Mouse (Mus musculus): Measurements from ENCODE around the gene Mymk. TPM values are rescaled to one million over a fixed set of nuclear protein-coding genes. Genes with fewer than 3 reads are reported as not detected.

Gene Mymk
- polyA plus RNA-seq, 1 experiment from 2014 or later, result 11.5 TPM

GRCm38 (mm10) chr2:27058751-27059150 is 13.2 kb downstream of the Mymk start:
- Histone ChIP-seq H3K9ac (ENCODE audit: low read length) (no peak overlapping the region; the same call in 1 of the 2 replicates), H3K9me3 (ENCODE audit: control insufficient read depth, low read length) (no peaks in the 10 kb centered on the region), H3K4me2 (ENCODE audit: low read depth) (no peak overlapping the region), H3K4me3 (ENCODE audit: low read depth, low read length) (no peak overlapping the region), H3K27ac (ENCODE audit: low read depth, low read length) (no peak overlapping the region), H3K4me1 (ENCODE audit: control insufficient read depth, insufficient read depth, low read length) (no peaks in the 10 kb centered on the region), H3K36me3 (ENCODE audit: control insufficient read depth, insufficient read depth, low read length) (no peaks in the 10 kb centered on the region), H3K27me3 (ENCODE audit: control insufficient read depth, insufficient read depth, low read length) (no peaks in the 10 kb centered on the region)
- ATAC-seq (ENCODE audit: insufficient read depth, low FRiP score, low TSS enrichment) (no peak), DNase-seq (ENCODE audit: low spot score) (no peak)
- WGBS, result 16% methylated on average over 12 of the region's 12 CpGs

GRCm38 (mm10) chr2:27058251-27058650 is 13.7 kb downstream of the Mymk start:
- no peaks in the 10 kb centered on the region for H3K9me3 ChIP-seq (ENCODE audit: control insufficient read depth, low read length)
- ATAC-seq (ENCODE audit: insufficient read depth, low FRiP score, low TSS enrichment), result no peak
- H3K9ac ChIP-seq (ENCODE audit: low read length), result no peak overlapping the region; the same call in 1 of the 2 replicates
- no peaks in the 10 kb centered on the region for H3K4me1 ChIP-seq (ENCODE audit: control insufficient read depth, insufficient read depth, low read length)
- DNase-seq (ENCODE audit: low spot score), result no peak
- H3K4me3 ChIP-seq (ENCODE audit: low read depth, low read length), result no peak overlapping the region
- 22% methylated on average over 4 of the region's 4 CpGs for WGBS
- H3K4me2 ChIP-seq (ENCODE audit: low read depth), result no peak overlapping the region
- H3K36me3 ChIP-seq (ENCODE audit: control insufficient read depth, insufficient read depth, low read length), result no peaks in the 10 kb centered on the region
- H3K27me3 ChIP-seq (ENCODE audit: control insufficient read depth, insufficient read depth, low read length), result no peaks in the 10 kb centered on the region
- no peak overlapping the region for H3K27ac ChIP-seq (ENCODE audit: low read depth, low read length)

GRCm38 (mm10) chr2:27049408-27049807 is 22.6 kb downstream of the Mymk start:
- no peaks in the 10 kb centered on the region for H3K4me1 ChIP-seq (ENCODE audit: control insufficient read depth, insufficient read depth, low read length)
- no peak overlapping the region for H3K9ac ChIP-seq (ENCODE audit: low read length)
- H3K4me3 ChIP-seq (ENCODE audit: low read depth, low read length), result no peak overlapping the region
- H3K9me3 ChIP-seq (ENCODE audit: control insufficient read depth, low read length), result no peaks in the 10 kb centered on the region
- no peaks in the 10 kb centered on the region for H3K27me3 ChIP-seq (ENCODE audit: control insufficient read depth, insufficient read depth, low read length)
- ATAC-seq (ENCODE audit: insufficient read depth, low FRiP score, low TSS enrichment) (no peak), DNase-seq (ENCODE audit: low spot score) (no peak)
- no peak overlapping the region for H3K4me2 ChIP-seq (ENCODE audit: low read depth)
- no peak overlapping the region for H3K27ac ChIP-seq (ENCODE audit: low read depth, low read length)
- 62% methylated on average over 6 of the region's 6 CpGs for WGBS
- no peaks in the 10 kb centered on the region for H3K36me3 ChIP-seq (ENCODE audit: control insufficient read depth, insufficient read depth, low read length)

GRCm38 (mm10) chr2:27045979-27046770 is 25.8 kb downstream of the Mymk start:
- DNase-seq (ENCODE audit: low spot score) (no peak), ATAC-seq (ENCODE audit: insufficient read depth, low FRiP score, low TSS enrichment) (no peak)
- Histone ChIP-seq H3K4me1 (ENCODE audit: control insufficient read depth, insufficient read depth, low read length) (no peaks in the 10 kb centered on the region), H3K4me3 (ENCODE audit: low read depth, low read length) (no peak overlapping the region), H3K9me3 (ENCODE audit: control insufficient read depth, low read length) (no peaks in the 10 kb centered on the region), H3K4me2 (ENCODE audit: low read depth) (no peak overlapping the region), H3K27ac (ENCODE audit: low read depth, low read length) (no peak overlapping the region), H3K27me3 (ENCODE audit: control insufficient read depth, insufficient read depth, low read length) (no peaks in the 10 kb centered on the region), H3K36me3 (ENCODE audit: control insufficient read depth, insufficient read depth, low read length) (no peaks in the 10 kb centered on the region), H3K9ac (ENCODE audit: low read length) (no peak overlapping the region)
- WGBS, result 70% methylated on average over 8 of the region's 8 CpGs

GRCm38 (mm10) chr2:27044641-27045040 is 27.3 kb downstream of the Mymk start:
- Histone ChIP-seq H3K9me3 (ENCODE audit: control insufficient read depth, low read length) (no peaks in the 10 kb centered on the region), H3K4me1 (ENCODE audit: control insufficient read depth, insufficient read depth, low read length) (no peaks in the 10 kb centered on the region), H3K36me3 (ENCODE audit: control insufficient read depth, insufficient read depth, low read length) (no peaks in the 10 kb centered on the region), H3K4me2 (ENCODE audit: low read depth) (no peak overlapping the region), H3K9ac (ENCODE audit: low read length) (no peak overlapping the region), H3K27me3 (ENCODE audit: control insufficient read depth, insufficient read depth, low read length) (no peaks in the 10 kb centered on the region), H3K27ac (ENCODE audit: low read depth, low read length) (no peak overlapping the region), H3K4me3 (ENCODE audit: low read depth, low read length) (no peak overlapping the region)
- ATAC-seq (ENCODE audit: insufficient read depth, low FRiP score, low TSS enrichment), result no peak
- WGBS, result 72% methylated on average over 3 of the region's 3 CpGs
- DNase-seq (ENCODE audit: low spot score), result no peak

- Histone ChIP-seq H3K27ac (ENCODE audit: low read depth, low read length) (no peak overlapping the region), H3K9me3 (ENCODE audit: control insufficient read depth, low read length) (no peaks in the 10 kb centered on the region)
- WGBS, result 72% methylated on average over 4 of the region's 4 CpGs
These were observed 27.8 kb downstream of the Mymk start for GRCm38 (mm10) chr2:27044166-27044565.

GRCm38 (mm10) chr2:27043461-27043860 is 28.5 kb downstream of the Mymk start:
- WGBS, result 35% methylated on average over 3 of the region's 3 CpGs
- DNase-seq (ENCODE audit: low spot score), result peak; percentile 85

More at GRCm38 (mm10) chr2:27044166-27044565, 27.8 kb downstream of the Mymk start:
- Histone ChIP-seq H3K27me3 (ENCODE audit: control insufficient read depth, insufficient read depth, low read length) (no peaks in the 10 kb centered on the region), H3K4me1 (ENCODE audit: control insufficient read depth, insufficient read depth, low read length) (no peaks in the 10 kb centered on the region), H3K9ac (ENCODE audit: low read length) (no peak overlapping the region), H3K4me2 (ENCODE audit: low read depth) (no peak overlapping the region), H3K36me3 (ENCODE audit: control insufficient read depth, insufficient read depth, low read length) (no peaks in the 10 kb centered on the region), H3K4me3 (ENCODE audit: low read depth, low read length) (no peak overlapping the region)
- ATAC-seq (ENCODE audit: insufficient read depth, low FRiP score, low TSS enrichment), result no peak
- no peak for DNase-seq (ENCODE audit: low spot score)

GRCm38 (mm10) chr2:27042131-27042844 is 29.7 kb downstream of the Mymk start:
- 68% methylated on average over 8 of the region's 8 CpGs for WGBS
- Histone ChIP-seq H3K9ac (ENCODE audit: low read length) (no peak overlapping the region), H3K27ac (ENCODE audit: low read depth, low read length) (no peak overlapping the region), H3K36me3 (ENCODE audit: control insufficient read depth, insufficient read depth, low read length) (no peaks in the 10 kb centered on the region), H3K4me3 (ENCODE audit: low read depth, low read length) (no peak overlapping the region), H3K4me1 (ENCODE audit: control insufficient read depth, insufficient read depth, low read length) (no peaks in the 10 kb centered on the region), H3K27me3 (ENCODE audit: control insufficient read depth, insufficient read depth, low read length) (no peaks in the 10 kb centered on the region), H3K4me2 (ENCODE audit: low read depth) (no peak overlapping the region), H3K9me3 (ENCODE audit: control insufficient read depth, low read length) (no peaks in the 10 kb centered on the region)
- no peak for ATAC-seq (ENCODE audit: insufficient read depth, low FRiP score, low TSS enrichment)
- DNase-seq (ENCODE audit: low spot score), result no peak

More at GRCm38 (mm10) chr2:27043461-27043860, 28.5 kb downstream of the Mymk start:
- H3K27me3 ChIP-seq (ENCODE audit: control insufficient read depth, insufficient read depth, low read length), result no peaks in the 10 kb centered on the region
- H3K4me2 ChIP-seq (ENCODE audit: low read depth), result no peak overlapping the region
- no peaks in the 10 kb centered on the region for H3K9me3 ChIP-seq (ENCODE audit: control insufficient read depth, low read length)
- ATAC-seq (ENCODE audit: insufficient read depth, low FRiP score, low TSS enrichment), result peak; percentile 82
- no peak overlapping the region for H3K9ac ChIP-seq (ENCODE audit: low read length)
- H3K36me3 ChIP-seq (ENCODE audit: control insufficient read depth, insufficient read depth, low read length), result no peaks in the 10 kb centered on the region
- H3K4me1 ChIP-seq (ENCODE audit: control insufficient read depth, insufficient read depth, low read length), result no peaks in the 10 kb centered on the region
- no peak overlapping the region for H3K27ac ChIP-seq (ENCODE audit: low read depth, low read length)
- H3K4me3 ChIP-seq (ENCODE audit: low read depth, low read length), result no peak overlapping the region

All from neural tube, embryonic 11.5 days (tissue).